Mouse (Mus musculus): ENCODE results near the gene Gpx3.
A peak's percentile ranks its signal among the peaks of the same experiment; 100 is the strongest.
"Not testable (repeated sequence)": the region's sequence is repeated elsewhere in the genome, so short reads cannot be mapped to it uniquely, and the experiment has no call there.

Gpx3 gene

GRCm38 (mm10) chr11:54949717-54950116, 47.5 kb downstream of the Gpx3 start:
- no peak for DNase-seq

- DNase-seq = no peak
Observed at GRCm38 (mm10) chr11:54950684-54951083, 48.4 kb downstream of the Gpx3 start.

GRCm38 (mm10) chr11:54952651-54953050, 50.4 kb downstream of the Gpx3 start:
- no peak for DNase-seq

- DNase-seq = no peak
Observed at GRCm38 (mm10) chr11:54953993-54954446, 51.8 kb downstream of the Gpx3 start.

- DNase-seq = no peak
Observed at GRCm38 (mm10) chr11:54954716-54955115, 52.5 kb downstream of the Gpx3 start.

GRCm38 (mm10) chr11:54955400-54955734, 53.1 kb downstream of the Gpx3 start:
- not testable (repeated sequence) for DNase-seq

- peak; percentile 98 to 99 for DNase-seq
Observed at GRCm38 (mm10) chr11:54955735-54956480, 53.7 kb downstream of the Gpx3 start.

- DNase-seq = no peak
Observed at GRCm38 (mm10) chr11:54956912-54957311, 54.7 kb downstream of the Gpx3 start.

GRCm38 (mm10) chr11:54957708-54958107, 55.5 kb downstream of the Gpx3 start:
- DNase-seq = not testable (repeated sequence)

GRCm38 (mm10) chr11:54958571-54959073, 56.4 kb downstream of the Gpx3 start:
- DNase-seq = peak; percentile 49 to 55

All from lung, postnatal 4 days (tissue).